Mouse (Mus musculus) heart, postnatal 10 days (tissue): Measurements from ENCODE around the gene Psmd11. TPM values are rescaled to one million over a fixed set of nuclear protein-coding genes. Genes with fewer than 3 reads are reported as not detected.
"Not testable (repeated sequence)": the region's sequence is repeated elsewhere in the genome, so short reads cannot be mapped to it uniquely, and the experiment has no call there.

Source experiments
- DNase-seq, 2 experiments: peaks; one replicate each; pipeline ENCODE4 v3.0.0; 2021
- intact Hi-C: fragments of 180-260 bp; cut with DNase I; formaldehyde crosslinking; loops from one replicate; pipeline ENCODE4 v1.15.1; 2025
- total RNA-seq, 2 experiments: library from RNA; stranded (reverse); gene quantifications; 2 replicates each; pipeline ENCODE4 v1.2.3; 2021

The Psmd11 gene
- total RNA-seq, 2 experiments from 2014 or later, result 109 to 117 TPM

GRCm38 (mm10) chr11:80426029-80426813, 2.2 kb upstream of the Psmd11 start:
- intact Hi-C loops, result loop anchor here (10.0 kb wide), 1 partner anchor 389 kb away; the partner anchor contains the start of gene Tmem98
- not testable (repeated sequence) for DNase-seq

GRCm38 (mm10) chr11:80429009-80429475, 627 bp downstream of the Psmd11 start:
- intact Hi-C loops, result loop anchor here (10.0 kb wide), 1 partner anchor 386 kb away; the partner anchor contains the start of gene Tmem98
- peak; percentile 53 to 61 for DNase-seq

- intact Hi-C loops, result loop anchor here (10.0 kb wide), 1 partner anchor 385 kb away; the partner anchor contains the start of gene Tmem98
- DNase-seq, result peak in 1 of 2 experiments; percentile 11
Observed at GRCm38 (mm10) chr11:80429500-80430166, 1.2 kb downstream of the Psmd11 start.

GRCm38 (mm10) chr11:80430366-80430910, 2.0 kb downstream of the Psmd11 start:
- no peak for DNase-seq
- intact Hi-C loops, result no loop called here

GRCm38 (mm10) chr11:80446916-80447315, 18.5 kb downstream of the Psmd11 start:
- no peak for DNase-seq
- intact Hi-C loops, result no loop called here

GRCm38 (mm10) chr11:80449859-80450258, 21.4 kb downstream of the Psmd11 start:
- DNase-seq, result no peak
- intact Hi-C loops, result no loop called here

GRCm38 (mm10) chr11:80452242-80452641, 23.8 kb downstream of the Psmd11 start:
- intact Hi-C loops, result no loop called here
- DNase-seq, result no peak

GRCm38 (mm10) chr11:80453198-80453597, 24.8 kb downstream of the Psmd11 start:
- DNase-seq, result no peak
- intact Hi-C loops, result no loop called here

GRCm38 (mm10) chr11:80463605-80464130, 35.3 kb downstream of the Psmd11 start:
- intact Hi-C loops, result loop anchor here (5.0 kb wide), 1 partner anchor 209 kb away; no protein-coding TSS in a partner anchor
- not testable (repeated sequence) for DNase-seq

GRCm38 (mm10) chr11:80471836-80472605, 43.6 kb downstream of the Psmd11 start:
- intact Hi-C loops, result no loop called here

GRCm38 (mm10) chr11:80474175-80474691, 45.8 kb downstream of the Psmd11 start:
- intact Hi-C loops, result no loop called here
- no peak for DNase-seq

More at GRCm38 (mm10) chr11:80471836-80472605, 43.6 kb downstream of the Psmd11 start:
- DNase-seq, result no peak

GRCm38 (mm10) chr11:80474846-80475245, 46.4 kb downstream of the Psmd11 start:
- intact Hi-C loops, result loop anchor here (5.0 kb wide), 2 partner anchors 47 to 127 kb away; no protein-coding TSS in a partner anchor
- DNase-seq, result no peak

- intact Hi-C loops, result loop anchor here (5.0 kb wide), 2 partner anchors 47 to 127 kb away; no protein-coding TSS in a partner anchor
- no peak for DNase-seq
Observed at GRCm38 (mm10) chr11:80475544-80475943, 47.1 kb downstream of the Psmd11 start.

GRCm38 (mm10) chr11:80476222-80477189, 48.1 kb downstream of the Psmd11 start, which contains the start of gene Cdk5r1:
Cdk5r1 (plus strand) TSS chr11:80477023.
- DNase-seq, result peak; percentile 89 to 90
- intact Hi-C loops, result loop anchor here (5.0 kb wide), 2 partner anchors 46 to 126 kb away; no protein-coding TSS in a partner anchor

- intact Hi-C loops, result loop anchor here (5.0 kb wide), 2 partner anchors 45 to 125 kb away; no protein-coding TSS in a partner anchor
- peak in 1 of 2 experiments; percentile 20 for DNase-seq
Observed at GRCm38 (mm10) chr11:80477341-80478199, 49.2 kb downstream of the Psmd11 start.

GRCm38 (mm10) chr11:80478694-80479412, 50.4 kb downstream of the Psmd11 start:
- intact Hi-C loops, result loop anchor here (5.0 kb wide), 2 partner anchors 43 to 123 kb away; no protein-coding TSS in a partner anchor
- DNase-seq, result no peak
